Mouse (Mus musculus) hematopoietic multipotent progenitor cell, adult 10-12 weeks (in vitro differentiated cells): ENCODE data around the gene Ngfr. TPM values are rescaled to one million over a fixed set of nuclear protein-coding genes. Genes with fewer than 3 reads are reported as not detected.

Experiments used
- polyA plus RNA-seq: library from polyadenylated mRNA; stranded (reverse); fragments of >175 nt; gene quantifications from 2 replicates; pipeline ENCODE4 v1.2.3, GENCODE M21; 2012; ENCODE audit warnings: low replicate concordance

Gene Ngfr
- 0.27 and 0.59 TPM in 2 replicates for polyA plus RNA-seq

GRCm38 (mm10) chr11:95587423-95587951 is at the start of gene Ngfr:
Gene Ngfr (minus strand): TSS chr11:95587735.

Other genes with a start within 250 kb of the Ngfr start
- 6.9 and 7.6 TPM in 2 replicates for gene Slc35b1, start 203.0 kb downstream of the Ngfr start, polyA plus RNA-seq
- gene Spop, start 173.7 kb downstream of the Ngfr start, polyA plus RNA-seq: 35.0 and 60.7 TPM in 2 replicates
- not detected in 2 replicates for gene Nxph3, start 73.2 kb downstream of the Ngfr start, polyA plus RNA-seq
- 9.3 and 24.7 TPM in 2 replicates for gene Phb, start 79.2 kb upstream of the Ngfr start, polyA plus RNA-seq
- 67.9 and 77.6 TPM in 2 replicates for gene Zfp652, start 124.9 kb upstream of the Ngfr start, polyA plus RNA-seq
- 0.18 TPM in 1 of 2 replicates, not detected in the other for gene B130006D01Rik, start 135.9 kb upstream of the Ngfr start, polyA plus RNA-seq
- gene Phospho1, start 236.8 kb upstream of the Ngfr start, polyA plus RNA-seq: 89.6 and 205 TPM in 2 replicates
- gene Gngt2, start 249.5 kb upstream of the Ngfr start, polyA plus RNA-seq: 42.6 and 87.8 TPM in 2 replicates